Mouse (Mus musculus) ES-E14 (cell line): ENCODE measurements around the gene Cebpb.

ENCODE experiments used
- CHD2 ChIP-seq: IDR thresholded peaks from 2 replicates; pipeline ENCODE4 v1.6.1; 2014; ENCODE audit warnings: mild to moderate bottlenecking, low read depth, low read length, inconsistent platforms
- MAFK ChIP-seq: IDR thresholded peaks from 2 replicates; pipeline ENCODE4 v1.6.1; 2014; ENCODE audit warnings: mild to moderate bottlenecking, low read depth, low read length, inconsistent platforms; ENCODE audit not compliant: insufficient read depth

DNA sequence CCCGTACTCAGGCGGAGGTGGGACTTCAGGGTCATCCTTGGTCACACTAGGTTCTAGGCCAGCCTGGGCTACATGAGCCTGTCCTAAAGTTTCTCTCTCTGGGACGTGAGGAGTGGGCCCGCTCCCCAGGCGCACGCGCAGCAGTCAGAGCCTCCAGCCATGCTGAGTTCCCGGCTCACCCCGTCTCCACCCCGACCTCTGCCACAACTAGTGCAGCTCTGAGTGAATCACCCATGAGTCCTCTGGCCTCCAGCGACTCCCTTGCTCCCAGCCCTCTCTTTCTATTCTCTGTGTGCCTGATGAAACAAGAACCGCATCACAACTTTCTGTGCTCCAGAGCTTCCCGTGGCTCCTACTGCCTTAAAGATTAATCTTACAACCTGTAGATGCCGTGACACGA lies 19.7 kb downstream of the Cebpb start:
- no peak for TF ChIP-seq MAFK
- no peak for TF ChIP-seq CHD2
